Mouse (Mus musculus): Measurements from ENCODE around the gene Atxn10. TPM values are rescaled to one million over a fixed set of nuclear protein-coding genes. Genes with fewer than 3 reads are reported as not detected.
A peak's percentile ranks its signal among the peaks of the same experiment; 100 is the strongest.

Atxn10 gene
- total RNA-seq, 2 experiments from 2014 or later = 119 to 127 TPM

GRCm38 (mm10) chr15:85477584-85477983 is 141.5 kb downstream of the Atxn10 start:
- DNase-seq = peak; percentile 78

- DNase-seq = no peak
These were observed 143.3 kb downstream of the Atxn10 start for GRCm38 (mm10) chr15:85479365-85479764.

DNA sequence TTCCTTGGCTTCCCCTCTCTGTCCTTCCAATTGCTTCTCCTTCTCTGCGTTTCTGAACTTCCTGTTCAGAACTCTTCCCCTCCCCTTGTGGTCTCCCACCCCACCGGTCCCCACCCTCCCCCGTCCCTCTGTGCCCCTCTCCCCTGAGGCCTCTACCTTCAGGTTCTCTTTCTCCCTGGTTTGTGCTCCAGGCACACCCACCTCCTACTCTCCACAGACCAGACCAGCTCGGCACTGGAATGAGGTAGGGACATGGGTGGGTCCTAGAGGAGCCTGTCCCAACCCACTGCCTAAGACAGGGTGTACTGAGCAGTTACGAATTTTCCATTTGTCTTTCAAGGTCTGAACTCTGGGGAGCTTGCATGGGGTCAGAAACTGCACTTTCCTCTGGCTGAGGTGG is 143.9 kb downstream of the Atxn10 start:
- no peak for DNase-seq

DNA sequence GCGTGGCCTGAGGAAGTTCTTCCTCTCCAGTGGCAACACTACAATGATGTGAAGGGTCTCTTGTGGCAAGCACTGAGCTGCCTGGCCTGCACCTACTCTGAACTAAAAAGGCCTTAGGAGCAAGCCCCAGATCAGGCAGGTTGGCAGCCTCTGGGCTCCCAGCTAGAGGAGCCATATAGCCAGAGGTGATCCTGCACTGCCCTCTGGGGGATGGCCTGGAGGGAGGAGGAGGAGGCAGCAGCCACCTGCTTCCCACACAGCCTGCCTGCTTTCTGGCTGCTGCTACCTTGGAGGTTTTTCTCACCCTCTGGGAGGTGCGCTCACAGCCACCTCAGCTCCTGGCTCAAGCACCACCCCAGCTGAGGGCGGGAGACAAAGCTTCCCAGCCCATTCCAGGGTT is 144.6 kb downstream of the Atxn10 start:
- peak; percentile 51 for DNase-seq

DNA sequence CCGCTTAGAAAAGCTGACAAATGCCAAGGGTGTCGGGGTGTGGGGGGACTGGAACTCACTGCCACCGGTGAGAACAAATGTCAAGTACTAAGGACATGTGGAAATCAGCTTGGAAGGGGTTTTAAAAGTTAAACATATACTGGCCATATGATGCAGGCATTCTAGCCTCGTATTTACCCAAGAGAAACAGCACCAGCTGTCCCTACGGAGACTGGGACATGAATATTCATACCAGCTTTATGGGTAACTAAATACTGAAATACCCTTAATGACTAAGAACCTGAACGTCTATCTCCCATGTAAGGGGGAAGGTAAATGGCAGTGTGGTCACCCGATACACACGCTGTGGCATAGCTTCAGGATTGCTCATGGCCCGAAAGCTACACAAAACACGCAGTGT is 152.9 kb downstream of the Atxn10 start:
- no peak for DNase-seq

DNA sequence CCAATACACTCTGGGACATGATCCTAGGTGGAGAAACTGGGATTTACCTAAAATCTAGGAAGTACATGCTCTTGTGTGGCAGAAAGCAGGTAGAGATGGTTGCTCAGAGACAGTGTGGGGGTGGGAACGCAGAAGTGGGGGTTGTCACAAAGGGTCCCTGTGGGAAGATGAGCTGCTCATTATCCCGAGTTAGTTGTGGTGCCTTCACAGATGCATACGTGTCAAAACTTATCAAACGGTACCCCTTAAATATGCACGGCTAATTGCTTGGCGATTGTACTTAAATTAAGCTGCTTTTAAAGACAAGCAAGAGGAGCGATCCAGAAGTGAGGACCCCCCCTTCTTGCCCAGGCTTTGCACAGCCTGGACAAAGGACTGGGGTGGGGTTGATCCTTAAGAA is 153.7 kb downstream of the Atxn10 start:
- no peak for DNase-seq

DNA sequence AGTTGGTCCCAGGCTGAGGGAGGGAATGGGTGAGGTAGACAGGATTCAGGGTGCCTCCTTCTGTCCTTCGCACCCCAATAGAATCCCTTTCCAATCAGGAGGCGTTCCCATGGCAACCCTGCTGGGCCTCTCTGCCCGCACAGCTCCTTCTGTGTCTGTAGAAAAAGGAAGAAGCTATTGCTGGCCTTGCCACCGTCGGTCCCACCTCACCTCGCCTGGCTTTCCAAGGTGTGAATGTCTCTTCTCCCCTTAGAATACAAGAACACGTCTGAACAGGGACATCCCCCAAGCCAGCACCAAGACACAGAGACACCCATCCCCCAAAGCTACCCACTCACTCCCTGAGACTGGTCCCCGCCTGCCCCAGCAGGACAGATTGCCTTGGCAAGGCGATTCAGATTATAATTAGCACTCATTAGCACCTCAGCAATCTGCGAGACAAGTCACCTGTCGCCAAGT is 158.1 kb downstream of the Atxn10 start:
- no peak for DNase-seq

DNA sequence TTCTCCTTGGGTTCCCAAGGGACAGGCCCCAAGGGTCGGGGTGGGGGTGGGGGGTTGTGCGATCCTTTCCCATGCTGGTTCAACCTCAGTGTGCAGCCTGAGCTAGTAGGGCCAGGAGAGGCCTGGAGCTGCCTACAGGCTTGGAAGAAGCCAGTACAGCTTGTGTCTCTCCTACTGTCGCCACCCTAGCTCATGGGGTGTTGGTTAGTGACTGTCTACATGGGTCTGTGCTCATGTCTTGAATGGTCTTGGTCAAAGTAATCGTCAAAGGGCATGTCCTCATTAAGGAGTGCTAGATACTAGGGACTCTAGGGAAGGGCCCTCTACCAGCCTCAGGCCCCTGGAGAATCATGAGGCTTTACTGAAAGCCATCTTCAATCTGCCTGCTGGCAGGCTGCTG is 161.5 kb downstream of the Atxn10 start:
- DNase-seq = no peak

- no peak for DNase-seq
These were observed 162.0 kb downstream of the Atxn10 start for GRCm38 (mm10) chr15:85497981-85498475.

DNA sequence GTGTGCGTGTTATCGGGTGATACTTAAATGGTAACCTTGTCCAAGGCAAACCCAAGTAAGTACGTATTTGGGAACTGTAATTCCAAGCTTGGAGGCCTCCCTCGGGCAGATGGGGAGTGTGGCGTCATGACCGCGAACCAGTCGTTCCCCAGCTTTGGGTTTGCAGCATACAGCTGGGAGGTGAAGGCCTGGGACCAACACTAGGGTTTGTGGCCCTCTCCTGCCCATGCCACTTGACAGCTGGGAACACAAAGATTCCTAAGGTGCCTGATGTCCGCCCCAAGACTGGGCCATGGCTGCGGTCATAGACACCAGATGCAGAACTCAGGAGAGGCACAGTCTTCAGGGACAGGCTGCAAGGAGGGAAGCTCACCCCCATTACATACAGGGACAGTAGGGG is 164.2 kb downstream of the Atxn10 start:
- no peak for DNase-seq

- no peak for DNase-seq
These were observed 167.1 kb downstream of the Atxn10 start, which contains the start of gene 7530416G11Rik for GRCm38 (mm10) chr15:85503127-85503526. Gene 7530416G11Rik (minus strand): TSS chr15:85503227.

DNA sequence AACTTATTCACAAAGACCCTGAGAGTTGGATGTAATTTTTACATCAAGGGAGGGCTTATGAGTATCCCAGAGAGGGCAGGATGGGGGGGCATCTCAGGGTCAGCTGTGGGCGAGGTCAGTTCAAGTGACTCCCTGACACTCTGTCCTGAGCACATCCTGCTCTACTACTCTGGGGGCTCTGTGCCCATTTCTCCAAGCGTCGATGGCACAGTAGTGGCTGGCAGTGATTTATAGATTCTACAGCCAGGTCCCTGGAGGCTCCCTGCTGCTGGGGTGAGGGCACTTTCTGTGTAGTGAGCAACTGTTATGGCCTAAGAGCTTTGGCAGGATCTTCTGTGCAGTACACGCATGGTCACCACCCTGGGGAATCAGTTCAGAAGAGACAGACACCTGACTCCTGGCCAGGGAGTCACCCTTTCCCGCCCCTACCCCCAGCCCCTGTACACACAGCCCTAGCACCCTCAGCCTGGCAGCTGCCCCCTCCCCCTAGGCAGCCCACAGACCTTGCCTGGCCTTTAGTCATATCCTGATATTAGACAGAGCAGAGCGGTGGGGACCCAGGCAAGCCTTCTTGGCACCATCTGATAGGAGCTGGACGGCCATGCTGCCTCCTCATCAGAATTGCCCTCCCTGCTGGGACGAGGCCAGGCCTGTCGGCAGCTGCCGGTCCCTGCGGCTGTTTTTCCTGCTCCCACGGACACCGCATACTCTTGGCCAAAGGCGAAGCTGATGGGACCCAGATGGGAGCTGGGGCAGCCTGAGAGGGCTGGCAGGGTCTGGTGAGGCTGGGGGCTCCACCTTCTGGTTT is 169.3 kb downstream of the Atxn10 start:
- peak; percentile 50 for DNase-seq

DNA sequence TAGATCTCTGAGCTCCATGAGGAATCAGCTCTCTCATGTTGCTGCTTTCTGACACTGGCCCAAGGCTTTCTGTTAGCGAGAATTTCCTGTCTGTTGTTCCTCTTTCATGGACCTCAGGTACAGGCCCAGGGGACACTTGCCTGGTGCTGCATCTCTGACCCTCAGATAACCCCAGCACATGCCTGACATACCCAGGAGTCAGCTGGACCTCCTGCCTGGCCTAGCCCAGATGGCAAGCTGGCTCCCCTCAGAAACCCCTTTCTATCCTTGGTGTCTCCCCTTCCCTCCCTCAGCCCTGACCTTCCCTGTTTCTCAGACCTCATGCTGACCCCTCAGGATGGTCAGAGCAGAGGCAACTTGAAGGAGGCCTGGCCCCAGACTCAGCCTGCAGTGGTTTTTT is 170.6 kb downstream of the Atxn10 start:
- no peak for DNase-seq

- no peak for DNase-seq
These were observed 171.4 kb downstream of the Atxn10 start for GRCm38 (mm10) chr15:85507370-85508014.

Other genes starting within 250 kb of the Atxn10 start
- gene Smc1b, start 204.3 kb upstream of the Atxn10 start, total RNA-seq (2021) = under 1 TPM; 0.11 to 0.12 TPM
- gene Ribc2, start 204.2 kb upstream of the Atxn10 start, total RNA-seq (2021) = not detected
- gene Fbln1, start 130.3 kb upstream of the Atxn10 start, total RNA-seq (2021) = 10 to 100 TPM; 69.2 to 71.4 TPM
- gene 7530416G11Rik, start 167.0 kb downstream of the Atxn10 start, total RNA-seq (2021) = not detected
- gene Wnt7b, start 246.2 kb downstream of the Atxn10 start, total RNA-seq (2021) = under 1 TPM; 0.21 to 0.27 TPM